Mouse (Mus musculus): ENCODE measurements around the gene Sgca. TPM values are rescaled to one million over a fixed set of nuclear protein-coding genes. Genes with fewer than 3 reads are reported as not detected.
A peak's percentile ranks its signal among the peaks of the same experiment; 100 is the strongest.

Gene Sgca
- not detected in 2 replicates for polyA plus RNA-seq (2014; fragmentation: Nextera tagmentation; extraction: Ambion mirVana)

DNA sequence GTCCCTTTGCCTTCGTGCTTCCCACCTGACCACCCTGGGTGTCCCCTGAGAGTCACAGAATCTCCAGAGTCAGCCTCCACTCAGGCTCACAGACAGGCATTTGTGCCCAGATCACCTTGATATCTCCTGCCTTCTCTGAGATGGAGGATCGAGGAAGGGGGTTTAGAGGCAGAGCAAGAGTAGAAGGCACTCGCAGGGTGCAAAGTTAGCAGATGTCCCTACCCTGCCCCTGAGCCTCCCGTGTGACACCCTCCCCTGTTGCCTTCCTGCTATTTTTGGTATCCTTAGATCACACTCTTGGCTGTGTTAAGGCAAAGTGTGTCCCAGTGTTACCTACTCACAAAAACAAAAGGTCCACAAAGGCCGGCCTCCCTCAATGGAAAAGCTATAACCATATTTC, at the start of gene Sgca:
Gene Sgca (minus strand): TSS at position 129 of the 400 bp plus-strand sequence.
- no peak within 1 kb of the TSS for H3K4me2 ChIP-seq (ENCODE audit: low read depth, low read length, severe bottlenecking)
- no peaks in the 10 kb centered on the region for H3K4me1 ChIP-seq (replicated peaks; ENCODE audit: control insufficient read depth, insufficient read depth, low read length)
- H3K27me3 ChIP-seq (ENCODE audit: control insufficient read depth, insufficient read depth, low read length) = no peaks in the 10 kb centered on the region
- no peak for ATAC-seq (replicated peaks; ENCODE audit: low FRiP score)
- no peaks in the 10 kb centered on the region for H3K36me3 ChIP-seq (ENCODE audit: control insufficient read depth, insufficient read depth, low read length)
- no peak for DNase-seq (ENCODE audit: low spot score)
- no peaks in the 10 kb centered on the region for H3K9me3 ChIP-seq (ENCODE audit: control insufficient read depth, low read length)
- no peak within 1 kb of the TSS for H3K27ac ChIP-seq (ENCODE audit: low read depth, low read length)
- H3K9ac ChIP-seq (ENCODE audit: low read length) = no peak within 1 kb of the TSS
- 84% methylated on average over 5 of the region's 5 CpGs for WGBS
- H3K4me3 ChIP-seq (ENCODE audit: low read depth, low read length) = no peak within 1 kb of the TSS

DNA sequence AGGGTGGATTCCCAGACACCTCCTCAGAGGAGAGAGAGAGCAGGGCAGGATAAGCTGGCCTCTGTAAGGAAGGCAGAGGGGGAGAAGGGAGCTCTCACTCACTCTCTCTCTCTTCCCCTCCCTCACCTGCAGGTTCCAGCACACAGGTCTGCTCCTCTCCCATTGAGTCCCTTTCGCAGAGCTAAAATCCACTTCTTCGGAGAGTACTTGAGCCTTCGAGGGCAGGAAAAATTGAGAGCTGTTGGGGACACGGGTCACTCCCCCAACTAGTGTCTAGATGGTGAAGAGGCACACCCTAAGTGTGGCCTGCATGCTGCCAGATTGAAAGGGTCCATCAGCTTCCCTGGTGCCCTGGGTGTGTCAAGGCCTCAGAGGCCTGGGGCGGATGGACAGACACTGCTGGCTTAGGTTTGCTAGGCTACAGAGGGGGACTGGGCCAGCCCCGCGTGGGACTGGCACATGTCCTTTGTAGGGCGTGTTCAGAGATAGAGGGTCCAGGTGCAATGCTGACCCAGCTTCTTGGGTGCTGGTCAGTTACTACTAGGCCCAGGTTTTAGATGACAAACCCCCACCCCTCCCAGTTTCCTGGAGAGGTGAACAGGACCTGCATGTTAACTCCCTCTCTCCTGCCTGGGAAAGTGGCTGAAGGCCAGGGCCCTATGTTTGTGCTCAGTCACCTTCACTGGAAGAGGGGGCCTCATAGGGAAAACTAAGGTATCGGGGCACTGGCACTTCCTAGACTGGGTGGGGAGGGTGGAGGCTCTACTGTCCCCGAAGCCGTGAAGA, 49.3 kb upstream of the Sgca start:
- Histone ChIP-seq H3K9me3 (ENCODE audit: control insufficient read depth, low read length) (no peaks in the 10 kb centered on the region), H3K9ac (ENCODE audit: low read length) (no peak overlapping the region; the same call in 1 of the 2 replicates), H3K4me2 (ENCODE audit: low read depth, low read length, severe bottlenecking) (no peak overlapping the region), H3K27me3 (ENCODE audit: control insufficient read depth, insufficient read depth, low read length) (no peaks in the 10 kb centered on the region), H3K27ac (ENCODE audit: low read depth, low read length) (no peak overlapping the region), H3K4me1 (replicated peaks; ENCODE audit: control insufficient read depth, insufficient read depth, low read length) (no peaks in the 10 kb centered on the region), H3K36me3 (ENCODE audit: control insufficient read depth, insufficient read depth, low read length) (peaks cover 19% of the 10 kb centered on the region), H3K4me3 (ENCODE audit: low read depth, low read length) (no peak overlapping the region)
- ATAC-seq (replicated peaks; ENCODE audit: low FRiP score) (no peak), DNase-seq (ENCODE audit: low spot score) (no peak)
- 85% methylated on average over 11 of the region's 11 CpGs for WGBS

DNA sequence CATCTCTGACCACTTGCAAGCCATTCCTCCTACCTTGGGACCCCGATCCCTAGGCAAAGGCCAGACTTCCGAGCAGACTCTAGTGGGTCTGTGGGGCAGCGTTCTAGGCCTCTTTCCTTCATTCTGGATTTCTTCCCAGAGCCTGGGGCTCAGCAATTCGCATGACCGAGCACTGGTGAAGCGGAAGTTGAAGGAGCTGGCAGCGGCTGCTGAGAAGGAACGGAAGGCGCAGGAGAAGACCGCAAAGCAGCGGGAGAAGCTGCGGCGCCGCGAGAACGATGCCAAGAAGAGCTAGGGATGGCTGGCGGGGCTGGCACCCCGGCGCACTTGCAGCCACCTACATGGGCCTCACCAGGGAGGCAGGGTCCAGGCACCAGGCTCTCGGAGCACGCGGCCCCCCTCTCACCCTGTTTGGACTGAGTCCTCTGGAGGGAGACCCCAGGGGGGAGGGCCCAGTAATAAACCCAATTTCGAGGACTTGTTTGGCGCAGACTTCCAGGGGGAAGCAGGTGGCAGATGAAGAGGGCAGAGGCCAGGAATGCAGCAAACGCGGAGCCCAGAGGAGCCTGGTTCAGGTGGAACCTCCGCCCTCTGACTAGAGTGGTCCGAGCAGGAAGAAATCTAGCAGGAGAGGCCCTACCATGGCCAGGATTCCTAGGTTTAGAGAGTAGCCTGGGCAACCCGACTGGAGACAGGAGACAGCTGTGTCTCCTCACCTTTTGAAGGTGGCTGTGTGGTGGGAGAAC, 48.5 kb upstream of the Sgca start:
- H3K27me3 ChIP-seq (ENCODE audit: control insufficient read depth, insufficient read depth, low read length) = no peaks in the 10 kb centered on the region
- ATAC-seq (replicated peaks; ENCODE audit: low FRiP score) (no peak), DNase-seq (ENCODE audit: low spot score) (peak; percentile 66)

DNA sequence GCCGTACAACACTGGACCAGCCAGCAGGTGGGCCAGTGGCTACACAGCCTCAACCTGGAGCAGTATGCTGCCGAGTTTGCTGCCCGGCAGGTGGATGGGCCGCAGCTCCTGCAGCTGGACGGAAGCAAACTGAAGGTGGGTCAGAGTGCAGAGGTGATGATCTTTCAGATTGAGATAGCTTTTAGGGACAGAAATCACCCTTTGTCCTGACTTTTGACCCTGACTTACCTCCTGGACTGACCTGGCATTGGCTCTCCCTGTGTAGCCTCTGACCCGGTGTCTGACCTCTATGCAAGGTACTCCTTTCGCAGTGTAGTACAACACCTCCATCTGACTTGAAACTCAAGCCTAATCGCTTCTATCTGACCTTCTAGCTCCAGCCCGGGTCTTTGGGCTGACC, 47.4 kb upstream of the Sgca start:
- H3K9me3 ChIP-seq (ENCODE audit: control insufficient read depth, low read length) = no peaks in the 10 kb centered on the region
- DNase-seq (ENCODE audit: low spot score) (no peak), ATAC-seq (replicated peaks; ENCODE audit: low FRiP score) (no peak)
- no peak overlapping the region for H3K27ac ChIP-seq (ENCODE audit: low read depth, low read length)
- no peaks in the 10 kb centered on the region for H3K27me3 ChIP-seq (ENCODE audit: control insufficient read depth, insufficient read depth, low read length)
- peaks cover 19% of the 10 kb centered on the region for H3K36me3 ChIP-seq (ENCODE audit: control insufficient read depth, insufficient read depth, low read length)
- H3K4me1 ChIP-seq (replicated peaks; ENCODE audit: control insufficient read depth, insufficient read depth, low read length) = no peaks in the 10 kb centered on the region
- no peak overlapping the region for H3K9ac ChIP-seq (ENCODE audit: low read length)
- no peak overlapping the region for H3K4me2 ChIP-seq (ENCODE audit: low read depth, low read length, severe bottlenecking)
- WGBS = 88% methylated on average over 9 of the region's 9 CpGs
- H3K4me3 ChIP-seq (ENCODE audit: low read depth, low read length) = no peak overlapping the region

More for the DNA sequence above, 48.5 kb upstream of the Sgca start:
- Histone ChIP-seq H3K9me3 (ENCODE audit: control insufficient read depth, low read length) (no peaks in the 10 kb centered on the region), H3K4me2 (ENCODE audit: low read depth, low read length, severe bottlenecking) (no peak overlapping the region), H3K36me3 (ENCODE audit: control insufficient read depth, insufficient read depth, low read length) (peaks cover 19% of the 10 kb centered on the region), H3K4me1 (replicated peaks; ENCODE audit: control insufficient read depth, insufficient read depth, low read length) (no peaks in the 10 kb centered on the region), H3K4me3 (ENCODE audit: low read depth, low read length) (no peak overlapping the region), H3K9ac (ENCODE audit: low read length) (no peak overlapping the region), H3K27ac (ENCODE audit: low read depth, low read length) (no peak overlapping the region)
- 63% methylated on average over 29 of the region's 29 CpGs for WGBS

DNA sequence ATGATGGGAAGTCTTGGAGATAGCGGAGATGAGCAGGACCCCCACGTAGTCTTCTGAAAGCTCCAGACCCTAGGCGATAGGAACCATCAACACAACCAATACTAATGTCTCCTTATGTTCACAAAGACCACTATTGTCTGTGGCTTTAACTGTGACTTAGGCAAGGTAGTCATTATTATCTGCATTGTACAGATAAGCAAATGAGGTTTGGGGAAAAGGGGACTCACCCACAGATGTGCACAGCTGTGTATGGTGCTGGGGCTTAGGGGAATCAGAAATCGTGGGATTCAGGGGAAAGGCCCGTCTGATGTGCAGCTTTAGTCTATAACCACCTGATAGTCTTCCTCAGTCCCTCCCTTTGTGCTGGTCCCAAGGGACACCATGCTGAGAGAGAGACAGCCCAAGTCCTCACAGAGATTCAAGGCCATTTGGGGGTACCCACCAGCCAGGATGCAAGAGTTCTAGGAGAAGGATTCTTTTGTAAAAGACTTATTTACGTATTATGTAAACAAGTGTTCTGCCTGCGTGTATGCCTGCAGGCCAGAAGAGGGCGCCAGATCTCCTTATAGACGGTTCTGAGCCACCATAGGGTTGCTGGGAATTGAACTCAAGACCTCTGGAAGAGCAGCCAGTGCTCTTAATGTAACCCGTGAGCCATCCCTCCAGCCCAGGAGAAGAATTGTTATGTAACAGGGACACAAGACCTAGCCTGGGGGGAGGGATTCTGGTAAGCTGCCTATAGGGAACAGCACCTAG, 46.3 kb upstream of the Sgca start:
- H3K27me3 ChIP-seq (ENCODE audit: control insufficient read depth, insufficient read depth, low read length) = no peaks in the 10 kb centered on the region
- no peaks in the 10 kb centered on the region for H3K9me3 ChIP-seq (ENCODE audit: control insufficient read depth, low read length)
- ATAC-seq (replicated peaks; ENCODE audit: low FRiP score) (no peak), DNase-seq (ENCODE audit: low spot score) (no peak)
- H3K36me3 ChIP-seq (ENCODE audit: control insufficient read depth, insufficient read depth, low read length) = peaks cover 19% of the 10 kb centered on the region
- 82% methylated on average over 10 of the region's 10 CpGs for WGBS
- H3K4me2 ChIP-seq (ENCODE audit: low read depth, low read length, severe bottlenecking) = no peak overlapping the region
- no peak overlapping the region for H3K9ac ChIP-seq (ENCODE audit: low read length)
- H3K4me1 ChIP-seq (replicated peaks; ENCODE audit: control insufficient read depth, insufficient read depth, low read length) = no peaks in the 10 kb centered on the region
- H3K4me3 ChIP-seq (ENCODE audit: low read depth, low read length) = no peak overlapping the region
- no peak overlapping the region for H3K27ac ChIP-seq (ENCODE audit: low read depth, low read length)

DNA sequence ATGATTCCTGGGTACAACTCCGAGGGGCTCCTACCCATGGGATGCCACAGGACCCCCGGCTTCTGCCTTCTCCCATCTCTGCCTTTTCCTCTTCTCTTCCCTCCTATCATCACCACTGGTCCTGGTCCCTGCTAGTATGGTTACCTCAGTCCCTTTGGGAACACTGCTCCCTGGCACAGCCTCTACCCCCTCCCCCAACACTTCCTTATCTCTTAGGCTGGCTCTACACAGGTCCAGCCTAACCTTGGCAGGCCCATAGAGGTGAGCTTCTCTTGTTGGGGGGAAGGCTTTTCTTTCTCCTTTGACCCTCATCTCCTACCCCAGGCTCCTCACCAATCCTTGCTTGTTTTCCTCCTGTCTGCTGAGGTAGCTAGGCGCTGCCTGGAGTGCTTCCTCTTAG, 39.4 kb upstream of the Sgca start:
- H3K27ac ChIP-seq (ENCODE audit: low read depth, low read length) = no peak overlapping the region

DNA sequence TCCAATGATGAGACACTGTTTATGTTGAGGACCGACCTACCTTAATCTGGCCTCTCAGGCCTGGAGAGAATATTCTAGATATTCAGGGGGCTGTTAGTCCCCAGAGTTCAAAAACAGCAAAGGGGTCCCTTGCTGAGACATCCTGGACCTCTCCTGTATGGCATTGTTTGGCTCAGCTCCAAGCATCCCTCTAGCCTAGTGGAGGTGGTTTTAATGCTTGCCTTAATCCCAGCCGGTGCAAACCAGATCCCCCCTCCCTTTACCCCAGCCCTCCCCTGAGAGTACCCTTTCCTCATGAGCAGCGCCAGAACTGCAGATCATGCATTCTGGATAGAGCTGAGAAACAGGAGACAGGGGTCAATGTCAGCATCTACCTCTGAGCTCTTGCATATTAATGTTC, 36.4 kb upstream of the Sgca start:
- Histone ChIP-seq H3K9me3 (ENCODE audit: control insufficient read depth, low read length) (no peaks in the 10 kb centered on the region), H3K27ac (ENCODE audit: low read depth, low read length) (peak overlapping the region; percentile 47; the same call in 1 of the 2 replicates), H3K27me3 (ENCODE audit: control insufficient read depth, insufficient read depth, low read length) (no peaks in the 10 kb centered on the region), H3K4me1 (replicated peaks; ENCODE audit: control insufficient read depth, insufficient read depth, low read length) (peaks cover 22% of the 10 kb centered on the region), H3K9ac (ENCODE audit: low read length) (peak overlapping the region; percentile 1; the same call in 1 of the 2 replicates), H3K36me3 (ENCODE audit: control insufficient read depth, insufficient read depth, low read length) (no peaks in the 10 kb centered on the region; the same call in 1 of the 2 replicates), H3K4me2 (ENCODE audit: low read depth, low read length, severe bottlenecking) (peak overlapping the region; percentile 77), H3K4me3 (ENCODE audit: low read depth, low read length) (no peak overlapping the region)
- no peak for ATAC-seq (replicated peaks; ENCODE audit: low FRiP score)
- WGBS = 47% methylated on average over 3 of the region's 3 CpGs
- DNase-seq (ENCODE audit: low spot score) = no peak

More for the DNA sequence above, 39.4 kb upstream of the Sgca start:
- H3K9me3 ChIP-seq (ENCODE audit: control insufficient read depth, low read length) = no peaks in the 10 kb centered on the region
- H3K36me3 ChIP-seq (ENCODE audit: control insufficient read depth, insufficient read depth, low read length) = no peaks in the 10 kb centered on the region; the same call in 1 of the 2 replicates
- ATAC-seq (replicated peaks; ENCODE audit: low FRiP score) (no peak), DNase-seq (ENCODE audit: low spot score) (no peak)
- WGBS = 71% methylated on average over 3 of the region's 3 CpGs
- H3K4me3 ChIP-seq (ENCODE audit: low read depth, low read length) = no peak overlapping the region
- H3K4me1 ChIP-seq (replicated peaks; ENCODE audit: control insufficient read depth, insufficient read depth, low read length) = 0 out of 2 replicates have a peak, but pooled peaks cover 10% of the 10 kb centered on the region
- H3K9ac ChIP-seq (ENCODE audit: low read length) = no peak overlapping the region; the same call in 1 of the 2 replicates
- no peak overlapping the region for H3K4me2 ChIP-seq (ENCODE audit: low read depth, low read length, severe bottlenecking)
- no peaks in the 10 kb centered on the region for H3K27me3 ChIP-seq (ENCODE audit: control insufficient read depth, insufficient read depth, low read length)

DNA sequence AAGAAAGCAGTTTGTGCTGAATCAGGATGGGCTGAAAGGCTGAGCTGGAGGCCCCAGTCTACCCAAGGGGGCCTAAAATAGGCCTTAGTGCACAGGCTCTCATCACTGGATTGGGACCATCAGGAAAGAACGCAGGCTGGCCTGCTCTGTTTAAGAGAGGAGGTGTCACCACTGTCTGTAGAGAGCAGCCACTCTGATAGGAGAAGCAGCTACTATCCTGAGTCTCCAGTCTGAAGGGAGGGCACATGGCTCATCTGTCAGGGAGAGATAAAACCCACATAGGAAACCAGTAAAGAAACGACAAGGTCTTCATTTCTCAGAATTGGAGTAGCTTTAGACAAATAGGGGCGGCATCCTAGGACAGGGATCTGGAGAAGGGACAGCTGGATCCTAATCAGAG, 35.9 kb upstream of the Sgca start:
- no peaks in the 10 kb centered on the region; the same call in 1 of the 2 replicates for H3K36me3 ChIP-seq (ENCODE audit: control insufficient read depth, insufficient read depth, low read length)
- H3K4me1 ChIP-seq (replicated peaks; ENCODE audit: control insufficient read depth, insufficient read depth, low read length) = peaks cover 22% of the 10 kb centered on the region
- H3K9me3 ChIP-seq (ENCODE audit: control insufficient read depth, low read length) = no peaks in the 10 kb centered on the region
- H3K4me3 ChIP-seq (ENCODE audit: low read depth, low read length) = 0 out of 2 replicates have a peak overlapping the region, but pooled peaks have one; percentile 85
- ATAC-seq (replicated peaks; ENCODE audit: low FRiP score) (no peak), DNase-seq (ENCODE audit: low spot score) (no peak)
- 0 out of 2 replicates have a peak overlapping the region, but pooled peaks have one; percentile 42 for H3K27ac ChIP-seq (ENCODE audit: low read depth, low read length)
- H3K4me2 ChIP-seq (ENCODE audit: low read depth, low read length, severe bottlenecking) = peak overlapping the region; percentile 77
- no peaks in the 10 kb centered on the region for H3K27me3 ChIP-seq (ENCODE audit: control insufficient read depth, insufficient read depth, low read length)
- peak overlapping the region; percentile 21; the same call in 1 of the 2 replicates for H3K9ac ChIP-seq (ENCODE audit: low read length)
- 50% methylated on average over 3 of the region's 3 CpGs for WGBS
